Mouse (Mus musculus) embryonic facial prominence, embryonic 13.5 days (tissue): ENCODE measurements around the gene Slc25a19. TPM values are rescaled to one million over a fixed set of nuclear protein-coding genes. Genes with fewer than 3 reads are reported as not detected.

ENCODE experiments used
- ATAC-seq: fragments of 200-750 bp; cut with Nextera tagmentation; 2 replicates; pipeline ENCODE4 v1.8.0; 2017; ENCODE audit warnings: low read depth; ENCODE audit not compliant: insufficient number of reproducible peaks, insufficient read depth, low FRiP score, low TSS enrichment
- H3K27ac ChIP-seq: fragments of 300-500 bp; sonication (generic); 2 replicates; pipeline ENCODE4 v1.5.1; 2015; ENCODE audit warnings: moderate library complexity, mild to moderate bottlenecking, inconsistent platforms
- H3K27me3 ChIP-seq: fragments of 300-500 bp; sonication (generic); 2 replicates; pipeline ENCODE4 v1.6.1; 2015; ENCODE audit warnings: mild to moderate bottlenecking, inconsistent platforms
- H3K36me3 ChIP-seq: fragments of 300-500 bp; sonication (generic); 2 replicates; pipeline ENCODE4 v1.6.1; 2015; ENCODE audit warnings: mild to moderate bottlenecking, inconsistent platforms
- H3K4me1 ChIP-seq: fragments of 300-500 bp; sonication (generic); 2 replicates; pipeline ENCODE4 v1.6.1; 2015; ENCODE audit warnings: inconsistent platforms
- H3K4me2 ChIP-seq: fragments of 300-500 bp; sonication (generic); 2 replicates; pipeline ENCODE4 v1.6.1; 2015; ENCODE audit warnings: moderate library complexity, mild to moderate bottlenecking, inconsistent platforms
- H3K4me3 ChIP-seq: fragments of 300-500 bp; sonication (generic); 2 replicates; pipeline ENCODE4 v1.5.1; 2015; ENCODE audit warnings: mild to moderate bottlenecking, inconsistent platforms
- H3K9ac ChIP-seq: fragments of 300-500 bp; sonication (generic); 2 replicates; pipeline ENCODE4 v1.6.1; 2015; ENCODE audit warnings: mild to moderate bottlenecking, inconsistent platforms
- H3K9me3 ChIP-seq: fragments of 300-500 bp; sonication (generic); 2 replicates; pipeline ENCODE4 v1.6.1; 2016; ENCODE audit warnings: inconsistent platforms
- WGBS: fragments of 180-500 bp; shearing (Covaris S2); methylation state at CpG from one replicate; pipeline ENCODE4 v1.1.7; 2015; ENCODE audit warnings: mixed read lengths; 5-methylcytosine and 5-hydroxymethylcytosine counted together
- polyA plus RNA-seq: library from polyadenylated mRNA; unstranded; fragments of >200 nt; fragmentation: Nextera tagmentation; extraction: Ambion mirVana; gene quantifications from 2 replicates; pipeline ENCODE4 v1.2.1, GENCODE M21; 2015

Slc25a19 gene
- polyA plus RNA-seq, 1 experiment from 2014 or later = 28.0 TPM

GRCm38 (mm10) chr11:115629734-115630531, 1.8 kb upstream of the Slc25a19 start:
- 83% methylated on average over 13 of the region's 13 CpGs for WGBS
- no peaks in the 10 kb centered on the region for H3K36me3 ChIP-seq
- no peak overlapping the region for H3K9ac ChIP-seq
- H3K4me2 ChIP-seq = no peak overlapping the region
- H3K27me3 ChIP-seq = no peaks in the 10 kb centered on the region
- H3K27ac ChIP-seq = no peak overlapping the region
- H3K4me3 ChIP-seq = no peak overlapping the region
- no peaks in the 10 kb centered on the region for H3K9me3 ChIP-seq
- H3K4me1 ChIP-seq = peaks cover 13% of the 10 kb centered on the region; the same call in 1 of the 2 replicates
- no peak for ATAC-seq

- Histone ChIP-seq H3K4me1 (peaks cover 13% of the 10 kb centered on the region; the same call in 1 of the 2 replicates), H3K36me3 (no peaks in the 10 kb centered on the region), H3K9ac (peak overlapping the region; percentile 44; the same call in 1 of the 2 replicates), H3K9me3 (no peaks in the 10 kb centered on the region), H3K4me2 (peak overlapping the region; percentile 94), H3K27me3 (no peaks in the 10 kb centered on the region), H3K4me3 (peak overlapping the region; percentile 73), H3K27ac (peak overlapping the region; percentile 33; the same call in 1 of the 2 replicates)
- WGBS = 50% methylated on average over 13 of the region's 13 CpGs
- ATAC-seq = no peak
These were observed 488 bp upstream of the Slc25a19 start for GRCm38 (mm10) chr11:115628465-115629101.

GRCm38 (mm10) chr11:115626824-115627616, 1.1 kb downstream of the Slc25a19 start:
- no peaks in the 10 kb centered on the region for H3K9me3 ChIP-seq
- H3K9ac ChIP-seq = peak overlapping the region; percentile 80
- H3K27ac ChIP-seq = no peak overlapping the region
- H3K4me2 ChIP-seq = peak overlapping the region; percentile 94
- H3K27me3 ChIP-seq = no peaks in the 10 kb centered on the region
- peaks cover 13% of the 10 kb centered on the region; the same call in 1 of the 2 replicates for H3K4me1 ChIP-seq
- peaks cover 13% of the 10 kb centered on the region for H3K36me3 ChIP-seq
- ATAC-seq = no peak
- H3K4me3 ChIP-seq = peak overlapping the region; percentile 73
- 50% methylated on average over 11 of the region's 11 CpGs for WGBS

- no peak for ATAC-seq
- peaks cover 13% of the 10 kb centered on the region; the same call in 1 of the 2 replicates for H3K4me1 ChIP-seq
- H3K9ac ChIP-seq = 0 out of 2 replicates have a peak overlapping the region, but pooled peaks have one; percentile 21
- H3K9me3 ChIP-seq = no peaks in the 10 kb centered on the region
- 82% methylated on average over 9 of the region's 9 CpGs for WGBS
- H3K36me3 ChIP-seq = peaks cover 22% of the 10 kb centered on the region
- H3K27ac ChIP-seq = no peak overlapping the region
- H3K4me3 ChIP-seq = no peak overlapping the region
- no peaks in the 10 kb centered on the region for H3K27me3 ChIP-seq
- H3K4me2 ChIP-seq = no peak overlapping the region
These were observed 2.2 kb downstream of the Slc25a19 start for GRCm38 (mm10) chr11:115625877-115626276.

- peaks cover 13% of the 10 kb centered on the region; the same call in 1 of the 2 replicates for H3K4me1 ChIP-seq
- H3K4me2 ChIP-seq = no peak overlapping the region
- no peaks in the 10 kb centered on the region for H3K27me3 ChIP-seq
- ATAC-seq = no peak
- no peak overlapping the region for H3K4me3 ChIP-seq
- no peak overlapping the region for H3K27ac ChIP-seq
- 77% methylated on average over 9 of the region's 9 CpGs for WGBS
- no peaks in the 10 kb centered on the region for H3K9me3 ChIP-seq
- H3K9ac ChIP-seq = no peak overlapping the region
- H3K36me3 ChIP-seq = peaks cover 43% of the 10 kb centered on the region
These were observed 4.5 kb downstream of the Slc25a19 start for GRCm38 (mm10) chr11:115623487-115624070.

- 93% methylated on average over 7 of the region's 7 CpGs for WGBS
- H3K4me3 ChIP-seq = no peak overlapping the region
These were observed 8.1 kb downstream of the Slc25a19 start for GRCm38 (mm10) chr11:115619949-115620348.

GRCm38 (mm10) chr11:115618732-115619516, 9.2 kb downstream of the Slc25a19 start:
- Histone ChIP-seq H3K27me3 (no peaks in the 10 kb centered on the region), H3K27ac (no peak overlapping the region), H3K4me1 (no peaks in the 10 kb centered on the region; the same call in 1 of the 2 replicates), H3K4me3 (no peak overlapping the region), H3K9me3 (no peaks in the 10 kb centered on the region), H3K4me2 (no peak overlapping the region), H3K36me3 (peaks cover 75% of the 10 kb centered on the region), H3K9ac (no peak overlapping the region)
- 88% methylated on average over 16 of the region's 16 CpGs for WGBS
- ATAC-seq = no peak

More at GRCm38 (mm10) chr11:115619949-115620348, 8.1 kb downstream of the Slc25a19 start:
- Histone ChIP-seq H3K36me3 (peaks cover 68% of the 10 kb centered on the region), H3K27ac (no peak overlapping the region), H3K9ac (no peak overlapping the region), H3K27me3 (no peaks in the 10 kb centered on the region), H3K9me3 (no peaks in the 10 kb centered on the region), H3K4me2 (no peak overlapping the region), H3K4me1 (no peaks in the 10 kb centered on the region)
- no peak; the same call in 1 of the 2 replicates for ATAC-seq

- H3K36me3 ChIP-seq = peaks cover 72% of the 10 kb centered on the region
These were observed 10.1 kb downstream of the Slc25a19 start for GRCm38 (mm10) chr11:115618001-115618400.

GRCm38 (mm10) chr11:115616893-115617292, 11.2 kb downstream of the Slc25a19 start:
- no peaks in the 10 kb centered on the region for H3K9me3 ChIP-seq
- ATAC-seq = no peak
- WGBS = 85% methylated on average over 6 of the region's 6 CpGs

More at GRCm38 (mm10) chr11:115618001-115618400, 10.1 kb downstream of the Slc25a19 start:
- Histone ChIP-seq H3K4me2 (no peak overlapping the region), H3K27me3 (no peaks in the 10 kb centered on the region), H3K9ac (no peak overlapping the region), H3K4me3 (no peak overlapping the region), H3K4me1 (peaks cover 7% of the 10 kb centered on the region), H3K9me3 (no peaks in the 10 kb centered on the region), H3K27ac (no peak overlapping the region)
- ATAC-seq = no peak
- WGBS = 74% methylated on average over 2 of the region's 2 CpGs

GRCm38 (mm10) chr11:115616371-115616770, 11.7 kb downstream of the Slc25a19 start:
- Histone ChIP-seq H3K27me3 (no peaks in the 10 kb centered on the region), H3K4me1 (peaks cover 14% of the 10 kb centered on the region), H3K27ac (no peak overlapping the region), H3K36me3 (peaks cover 58% of the 10 kb centered on the region), H3K9ac (no peak overlapping the region), H3K9me3 (no peaks in the 10 kb centered on the region), H3K4me2 (no peak overlapping the region), H3K4me3 (no peak overlapping the region)
- ATAC-seq = no peak
- WGBS = 86% methylated on average over 7 of the region's 7 CpGs

More at GRCm38 (mm10) chr11:115616893-115617292, 11.2 kb downstream of the Slc25a19 start:
- peaks cover 61% of the 10 kb centered on the region for H3K36me3 ChIP-seq
- H3K4me2 ChIP-seq = no peak overlapping the region
- H3K4me3 ChIP-seq = no peak overlapping the region
- no peak overlapping the region for H3K9ac ChIP-seq
- no peak overlapping the region for H3K27ac ChIP-seq
- no peaks in the 10 kb centered on the region for H3K27me3 ChIP-seq
- H3K4me1 ChIP-seq = peaks cover 8% of the 10 kb centered on the region
